Mouse (Mus musculus): ENCODE measurements at regions not wholly inside any gene's neighbourhood (a gene's known extent, or its start where the extent isn't known, plus 50 kb on each side); places are given as distances from the start of the nearest gene placed in this dataset.
"Not testable (repeated sequence)": the region's sequence is repeated elsewhere in the genome, so short reads cannot be mapped to it uniquely, and the experiment has no call there.

- DNase-seq, result no peak
These were observed 112.6 kb downstream of the Tomm20 start for GRCm38 (mm10) chr8:126833006-126833405.

GRCm38 (mm10) chr8:126832163-126832978 lies 113.3 kb downstream of the Tomm20 start:
- no peak for DNase-seq

GRCm38 (mm10) chr8:126831312-126832162 lies 114.1 kb downstream of the Tomm20 start:
- DNase-seq, result no peak

GRCm38 (mm10) chr8:126830242-126830530 lies 115.5 kb downstream of the Tomm20 start:
- DNase-seq, result no peak

- no peak for DNase-seq
These were observed 116.0 kb downstream of the Tomm20 start for GRCm38 (mm10) chr8:126829376-126830241.

- no peak for DNase-seq
These were observed 117.8 kb downstream of the Tomm20 start for GRCm38 (mm10) chr8:126827681-126828383.

GRCm38 (mm10) chr8:126826328-126827285 lies 119.0 kb downstream of the Tomm20 start:
- DNase-seq, result no peak

GRCm38 (mm10) chr8:126825877-126826276 lies 119.8 kb downstream of the Tomm20 start:
- no peak for DNase-seq

- no peak for DNase-seq
These were observed 121.0 kb downstream of the Tomm20 start for GRCm38 (mm10) chr8:126824575-126825208.

GRCm38 (mm10) chr8:126822269-126822668 lies 123.4 kb downstream of the Tomm20 start:
- DNase-seq, result no peak

- DNase-seq, result no peak
These were observed 124.4 kb downstream of the Tomm20 start for GRCm38 (mm10) chr8:126821279-126821678.

- DNase-seq, result no peak
These were observed 125.1 kb downstream of the Tomm20 start for GRCm38 (mm10) chr8:126820502-126820901.

GRCm38 (mm10) chr8:126819261-126819660 lies 126.4 kb downstream of the Tomm20 start:
- DNase-seq, result no peak

GRCm38 (mm10) chr8:126816155-126816554 lies 129.5 kb downstream of the Tomm20 start:
- no peak for DNase-seq

- DNase-seq, result no peak
These were observed 131.2 kb downstream of the Tomm20 start for GRCm38 (mm10) chr8:126814427-126814826.

GRCm38 (mm10) chr8:126813621-126814020 lies 132.0 kb downstream of the Tomm20 start:
- DNase-seq, result no peak

- no peak for DNase-seq
These were observed 132.9 kb downstream of the Tomm20 start for GRCm38 (mm10) chr8:126812777-126813176.

- DNase-seq, result not testable (repeated sequence)
These were observed 134.3 kb downstream of the Tomm20 start for GRCm38 (mm10) chr8:126811358-126811757.

GRCm38 (mm10) chr8:126810516-126810915 lies 135.1 kb downstream of the Tomm20 start:
- DNase-seq, result no peak

GRCm38 (mm10) chr8:126809321-126809720 lies 136.3 kb downstream of the Tomm20 start:
- DNase-seq, result no peak

- no peak for DNase-seq
These were observed 137.1 kb downstream of the Tomm20 start for GRCm38 (mm10) chr8:126808496-126808895.

Measured in cerebellum, adult 8-10 months (tissue).